Mouse (Mus musculus) liver, embryonic 14.5 days (tissue): ENCODE results near the gene Timp2. TPM values are rescaled to one million over a fixed set of nuclear protein-coding genes. Genes with fewer than 3 reads are reported as not detected.

Source experiments
- ATAC-seq: fragments of 200-750 bp; cut with Nextera tagmentation; 2 replicates; pipeline ENCODE4 v1.8.0; 2017; ENCODE audit warnings: moderate number of reproducible peaks, mild to moderate bottlenecking, moderate library complexity; ENCODE audit not compliant: insufficient read depth
- DNase-seq, 3 experiments: peaks; one replicate each; pipeline ENCODE4 v3.0.0-alpha.2; 2012 to 2013; ENCODE audit warnings: low read depth in 3 of 3, low spot score in 3 of 3
- H3K27ac ChIP-seq: fragments of 300-500 bp; sonication (generic); 2 replicates; pipeline ENCODE4 v1.5.1; 2014; ENCODE audit warnings: moderate library complexity, mild to moderate bottlenecking, control low read depth, inconsistent platforms
- H3K27me3 ChIP-seq: fragments of 300-500 bp; sonication (generic); 2 replicates; pipeline ENCODE4 v1.6.1; 2014; ENCODE audit warnings: mild to moderate bottlenecking, low read length, moderate library complexity; ENCODE audit not compliant: control insufficient read depth, insufficient read depth
- H3K36me3 ChIP-seq: fragments of 300-500 bp; sonication (generic); replicated peaks from 2 replicates; pipeline ENCODE4 v1.6.1; 2014; ENCODE audit warnings: low read depth; ENCODE audit not compliant: control insufficient read depth, insufficient read depth
- H3K4me1 ChIP-seq, 2 experiments: fragments of 200-500 bp in 1 of 2; fragments of 300-500 bp in 1 of 2; sonication (generic) in 1 of 2; replicated peaks; 2 replicates each; pipeline ENCODE4 v1.6.1; 2012 to 2014; ENCODE audit warnings: antibody characterized with exemption in 1 of 2, inconsistent platforms in 1 of 2, low read length in 1 of 2; ENCODE audit not compliant: control insufficient read depth in 2 of 2, insufficient read depth in 2 of 2
- H3K4me2 ChIP-seq: fragments of 300-500 bp; sonication (generic); 2 replicates; pipeline ENCODE4 v1.6.1; 2014; ENCODE audit warnings: low read depth, mild to moderate bottlenecking, control low read depth, moderate library complexity
- H3K4me3 ChIP-seq, 2 experiments: fragments of 200-500 bp in 1 of 2; fragments of 300-500 bp in 1 of 2; sonication (generic) in 1 of 2; 2 replicates each; pipeline ENCODE4 v1.5.1; 2012 to 2014; ENCODE audit warnings: low read depth in 2 of 2, low read length in 2 of 2, mild to moderate bottlenecking in 2 of 2, control low read depth in 1 of 2, inconsistent platforms in 1 of 2, moderate library complexity in 1 of 2; ENCODE audit not compliant: insufficient read depth in 1 of 2
- H3K9ac ChIP-seq: fragments of 300-500 bp; sonication (generic); replicated peaks from 2 replicates; pipeline ENCODE4 v1.6.1; 2014; ENCODE audit warnings: mild to moderate bottlenecking, control low read depth, moderate library complexity
- H3K9me3 ChIP-seq: fragments of 300-500 bp; sonication (generic); 2 replicates; pipeline ENCODE4 v1.6.1; 2016; ENCODE audit warnings: low read length, mixed read lengths; ENCODE audit not compliant: control insufficient read depth
- CTCF ChIP-seq: IDR thresholded peaks from 2 replicates; pipeline ENCODE4 v1.5.1; 2016; ENCODE audit warnings: antibody characterized with exemption, low read depth, control low read depth
- EP300 ChIP-seq: IDR thresholded peaks from 2 replicates; pipeline ENCODE4 v1.6.1; 2016; ENCODE audit warnings: antibody characterized with exemption, low read depth
- WGBS: fragments of 180-500 bp; shearing (Covaris S2); extraction: QIAGEN DNeasy Blood & Tissue Kit; methylation state at CpG from one replicate; pipeline ENCODE4 v1.1.7; 2014; ENCODE audit not compliant: insufficient replicate concordance; 5-methylcytosine and 5-hydroxymethylcytosine counted together
- polyA plus RNA-seq, 2 experiments: library from polyadenylated mRNA; depleted of rRNA in 1 of 2; stranded (reverse) in 1 of 2; unstranded in 1 of 2; fragments of >200 nt; fragmentation: Nextera tagmentation in 1 of 2; extraction: Ambion mirVana in 1 of 2; gene quantifications; 2 replicates each; pipeline versions ENCODE4 v1.2.1 to v1.2.3; 2012 to 2014

Gene Timp2
- polyA plus RNA-seq, 2 experiments: 3.2 to 4.6 TPM

DNA sequence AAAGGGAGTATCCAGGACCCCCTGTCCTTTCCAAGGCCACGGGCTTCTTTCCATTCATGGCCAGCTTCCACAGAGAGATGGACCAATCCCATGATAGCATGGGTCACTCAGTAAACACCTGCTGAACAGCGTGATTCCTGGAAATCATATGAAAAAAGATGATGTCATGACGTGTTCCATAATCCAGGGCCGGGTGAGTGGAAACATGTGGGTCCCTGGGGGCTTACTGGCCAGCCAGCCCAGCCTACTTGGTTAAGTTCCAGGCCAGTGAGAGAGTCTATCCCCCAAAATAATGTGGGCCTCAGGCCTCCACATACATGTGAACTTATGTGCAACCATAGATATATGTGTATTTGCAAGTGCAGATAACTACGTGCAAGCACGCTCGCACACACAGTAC lies 16.3 kb upstream of the Timp2 start:
- no peak overlapping the region for H3K4me2 ChIP-seq
- TF ChIP-seq EP300 (no peak), CTCF (no peak)
- no peak overlapping the region for H3K9ac ChIP-seq
- no peaks in the 10 kb centered on the region for H3K36me3 ChIP-seq
- no peak overlapping the region for H3K27ac ChIP-seq
- ATAC-seq (no peak), DNase-seq (no peak)
- no peak overlapping the region for H3K4me3 ChIP-seq
- H3K27me3 ChIP-seq: no peaks in the 10 kb centered on the region
- no peaks in the 10 kb centered on the region for H3K9me3 ChIP-seq
- H3K4me1 ChIP-seq: no peaks in the 10 kb centered on the region
- WGBS: 64% methylated on average over 7 of the region's 7 CpGs

DNA sequence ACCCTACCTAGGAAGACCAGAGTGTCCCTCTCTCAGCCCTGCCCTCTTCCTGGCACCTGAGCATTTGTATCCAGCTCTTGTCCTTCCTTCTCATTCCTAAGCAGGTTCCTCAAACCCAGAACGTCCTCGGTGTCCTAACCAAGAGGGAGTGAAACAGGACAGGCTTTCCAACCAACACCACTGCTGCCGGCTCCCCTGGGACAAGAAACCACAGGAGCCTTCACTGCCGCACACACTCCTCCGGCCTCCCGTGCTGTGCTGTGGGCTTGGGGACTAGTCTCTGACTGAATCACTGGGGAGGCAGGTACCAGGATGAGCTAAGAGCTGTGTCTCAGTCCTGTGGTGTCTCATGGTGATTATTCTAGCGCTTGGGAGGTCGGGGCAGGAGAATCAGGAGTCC lies 14.1 kb upstream of the Timp2 start:
- Histone ChIP-seq H3K4me3 (no peak overlapping the region), H3K27ac (no peak overlapping the region), H3K27me3 (no peaks in the 10 kb centered on the region), H3K9me3 (no peaks in the 10 kb centered on the region), H3K36me3 (no peaks in the 10 kb centered on the region), H3K9ac (no peak overlapping the region), H3K4me2 (no peak overlapping the region), H3K4me1 (no peaks in the 10 kb centered on the region)
- ATAC-seq (no peak), DNase-seq (no peak)
- TF ChIP-seq EP300 (no peak), CTCF (no peak)
- WGBS: 53% methylated on average over 8 of the region's 8 CpGs

- Histone ChIP-seq H3K4me1 (no peaks in the 10 kb centered on the region), H3K36me3 (no peaks in the 10 kb centered on the region), H3K27ac (no peak overlapping the region), H3K4me2 (no peak overlapping the region), H3K9me3 (no peaks in the 10 kb centered on the region), H3K9ac (no peak overlapping the region), H3K27me3 (no peaks in the 10 kb centered on the region), H3K4me3 (no peak overlapping the region)
- ATAC-seq (no peak), DNase-seq (no peak)
- no peak for TF ChIP-seq EP300
- TF ChIP-seq CTCF: no peak
- 62% methylated on average over 5 of the region's 5 CpGs for WGBS
Measured at GRCm38 (mm10) chr11:118369251-118369650, 13.7 kb upstream of the Timp2 start.

DNA sequence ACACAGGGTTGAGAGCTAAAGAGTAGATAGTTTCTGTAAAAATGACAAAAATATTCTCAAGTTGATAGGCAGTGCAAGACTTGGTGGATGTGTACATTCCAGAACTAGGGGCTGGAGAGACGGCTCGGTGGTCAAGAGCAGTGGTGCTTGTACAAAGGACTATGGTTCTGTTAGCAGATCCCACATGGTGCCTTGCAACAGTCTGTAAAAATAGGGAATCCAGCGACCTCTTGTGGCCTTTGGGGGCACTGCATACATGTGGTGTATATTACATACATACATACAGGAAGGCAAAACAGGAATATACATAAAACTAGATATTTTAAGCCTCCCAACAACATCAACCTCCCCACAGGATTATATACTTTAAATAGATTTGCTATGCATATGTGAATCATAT lies 12.8 kb upstream of the Timp2 start:
- Histone ChIP-seq H3K4me3 (no peak overlapping the region), H3K27ac (no peak overlapping the region), H3K9ac (no peak overlapping the region), H3K36me3 (no peaks in the 10 kb centered on the region), H3K4me1 (peaks cover 0 to 2% of the 10 kb centered on the region in 2 experiments; a peak in 1 of 4 replicates), H3K4me2 (no peak overlapping the region), H3K27me3 (no peaks in the 10 kb centered on the region), H3K9me3 (no peaks in the 10 kb centered on the region)
- 46% methylated on average over 3 of the region's 3 CpGs for WGBS
- ATAC-seq (no peak), DNase-seq (no peak)
- TF ChIP-seq EP300 (no peak), CTCF (peak; percentile 48)

DNA sequence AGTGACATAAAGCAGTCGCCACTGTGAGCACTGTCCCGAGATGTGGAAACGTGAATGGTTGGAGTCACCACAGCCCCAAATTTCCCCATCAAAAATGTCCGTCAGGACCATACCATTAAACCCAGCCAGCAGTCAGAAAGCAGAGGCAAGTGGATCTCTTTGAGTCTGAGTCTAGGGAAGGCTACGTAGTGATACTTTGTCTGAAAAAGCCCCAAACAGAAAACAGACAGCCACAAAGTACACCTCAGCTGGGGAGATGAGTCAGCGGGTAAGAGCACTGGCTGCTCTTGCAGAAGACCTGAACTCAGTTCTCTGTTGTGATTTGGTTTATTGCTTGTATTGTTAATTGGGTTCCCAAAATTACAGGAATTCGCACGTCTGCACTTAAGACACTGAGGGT lies 11.0 kb upstream of the Timp2 start:
- Histone ChIP-seq H3K4me3 (no peak overlapping the region), H3K9me3 (no peaks in the 10 kb centered on the region), H3K36me3 (no peaks in the 10 kb centered on the region), H3K9ac (no peak overlapping the region), H3K27ac (no peak overlapping the region), H3K4me2 (no peak overlapping the region), H3K27me3 (no peaks in the 10 kb centered on the region), H3K4me1 (peaks cover 0 to 3% of the 10 kb centered on the region in 2 experiments; a peak in 1 of 4 replicates)
- TF ChIP-seq EP300 (no peak), CTCF (no peak)
- DNase-seq: no peak
- ATAC-seq: no peak
- 59% methylated on average over 8 of the region's 8 CpGs for WGBS

DNA sequence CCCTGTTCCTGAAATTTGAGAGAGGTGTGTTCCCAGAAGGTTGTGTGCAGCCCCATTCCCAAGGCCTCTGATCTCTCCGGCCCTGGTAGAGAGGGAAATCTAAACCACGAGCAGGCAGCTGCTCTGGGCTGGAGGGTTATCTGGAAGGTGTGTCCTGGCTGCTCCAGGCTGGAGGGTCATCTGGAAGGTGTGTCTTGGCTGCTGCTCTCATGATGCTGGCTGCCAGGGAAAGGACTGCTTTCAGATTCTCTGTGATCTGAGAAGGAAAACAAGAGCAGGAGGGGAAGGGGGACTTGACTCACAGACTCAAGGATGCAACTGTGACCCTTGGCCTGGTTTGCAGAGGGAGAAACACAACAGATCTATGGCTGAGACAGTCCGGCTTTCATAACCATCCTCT lies 10.6 kb upstream of the Timp2 start:
- no peak for TF ChIP-seq CTCF
- TF ChIP-seq EP300: no peak
- Histone ChIP-seq H3K4me3 (no peak overlapping the region), H3K27me3 (no peaks in the 10 kb centered on the region), H3K27ac (no peak overlapping the region), H3K4me2 (no peak overlapping the region), H3K9ac (no peak overlapping the region), H3K4me1 (peaks cover 0 to 3% of the 10 kb centered on the region in 2 experiments; a peak in 1 of 4 replicates), H3K36me3 (no peaks in the 10 kb centered on the region), H3K9me3 (no peaks in the 10 kb centered on the region)
- DNase-seq: no peak
- no peak for ATAC-seq
- 42% methylated on average over 3 of the region's 3 CpGs for WGBS
